Mouse (Mus musculus) brain, embryonic 14.5 days (tissue): ENCODE data around the gene Traf2.

Experiments used
- CTCF ChIP-seq: fragments of 200-500 bp; IDR thresholded peaks from 2 replicates; pipeline ENCODE4 v1.5.1; 2012; ENCODE audit warnings: inconsistent platforms, mild to moderate bottlenecking, moderate library complexity, borderline replicate concordance; ENCODE audit not compliant: insufficient read depth, insufficient read length; ENCODE audit errors: extremely low read depth
- POLR2A ChIP-seq: fragments of 200-500 bp; IDR thresholded peaks from 2 replicates; pipeline ENCODE4 v1.6.1; 2012; ENCODE audit warnings: mild to moderate bottlenecking, inconsistent platforms, borderline replicate concordance; ENCODE audit not compliant: poor library complexity, insufficient read depth, insufficient read length, severe bottlenecking; ENCODE audit errors: extremely low read depth

DNA sequence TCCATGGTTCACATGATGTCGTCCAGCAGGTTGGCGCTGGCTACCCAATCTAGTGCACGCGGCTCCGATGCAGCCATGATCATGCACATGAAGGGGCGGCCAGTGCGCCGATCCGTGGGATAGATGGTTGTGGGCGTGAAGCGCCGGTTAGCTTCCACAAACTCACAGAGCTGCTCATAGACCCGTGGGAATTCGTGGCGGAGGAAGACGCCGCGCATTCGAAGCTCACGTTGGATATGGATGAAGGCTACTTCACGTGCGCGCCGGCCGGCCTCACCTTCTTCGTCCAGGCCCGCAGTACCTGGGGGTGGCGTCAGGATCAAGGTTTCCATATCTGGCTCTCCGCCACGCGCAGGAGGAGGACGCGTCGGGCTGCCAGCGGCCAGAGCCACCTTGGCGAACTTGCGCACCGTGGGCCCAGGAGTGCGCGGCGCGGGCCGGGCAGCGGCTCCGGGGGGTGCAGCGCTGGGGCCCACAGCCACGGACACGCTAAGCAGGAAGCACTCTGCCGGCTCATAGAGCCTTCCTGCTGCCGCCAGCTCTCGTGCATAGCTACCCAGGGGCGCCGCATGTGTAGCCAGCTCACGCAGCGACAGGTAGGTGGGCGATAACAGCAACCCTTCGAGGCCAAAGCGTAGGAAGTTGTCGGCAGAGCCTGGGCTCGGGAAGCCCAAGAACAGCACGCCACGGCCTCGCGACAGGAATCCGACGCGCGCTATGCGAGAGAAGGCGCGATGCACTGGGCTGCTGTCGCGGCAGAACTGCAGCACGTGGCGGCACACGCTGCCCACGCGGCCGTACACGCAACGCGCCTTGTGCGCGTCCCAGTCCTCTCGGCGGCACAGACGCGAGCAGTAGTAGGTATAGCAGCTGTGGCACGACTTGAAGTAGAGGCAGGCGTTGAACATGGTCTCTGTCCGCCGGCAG, 30.5 kb upstream of the Traf2 start:
- TF ChIP-seq CTCF (no peak), POLR2A (no peak)
